Mouse (Mus musculus): ENCODE results near the gene Alkbh4.

- TF ChIP-seq CTCF (IDR thresholded peaks at IDR 0.05; ENCODE audit: low read depth) (peak; percentile 83), EP300 (IDR thresholded peaks at IDR 0.05; ENCODE audit: low read depth) (no peak)
These were observed 1.8 kb downstream of the Alkbh4 start for GRCm38 (mm10) chr5:136137658-136138274.
